Mouse (Mus musculus) forebrain, postnatal 0 days (tissue): ENCODE results near the gene Me1. TPM values are rescaled to one million over a fixed set of nuclear protein-coding genes. Genes with fewer than 3 reads are reported as not detected.

Experiments used
- ATAC-seq: fragments of 200-750 bp; cut with Nextera tagmentation; 2 replicates; pipeline ENCODE4 v1.8.0; 2017; ENCODE audit warnings: mild to moderate bottlenecking, moderate library complexity
- DNase-seq: peaks from one replicate; pipeline ENCODE4 v3.0.0-alpha.2; 2015
- H3K27ac ChIP-seq: fragments of 300-500 bp; sonication (generic); 2 replicates; pipeline ENCODE4 v1.5.1; 2014; ENCODE audit warnings: low read depth, mild to moderate bottlenecking, antibody characterized with exemption, low read length, moderate library complexity, mixed read lengths
- H3K27me3 ChIP-seq: fragments of 300-500 bp; sonication (generic); 2 replicates; pipeline ENCODE4 v1.6.1; 2014; ENCODE audit warnings: mild to moderate bottlenecking, low read length, mixed read lengths; ENCODE audit not compliant: insufficient read depth
- H3K36me3 ChIP-seq: fragments of 300-500 bp; sonication (generic); 2 replicates; pipeline ENCODE4 v1.6.1; 2014; ENCODE audit warnings: mild to moderate bottlenecking, moderate library complexity; ENCODE audit not compliant: insufficient read depth
- H3K4me1 ChIP-seq: fragments of 300-500 bp; sonication (generic); 2 replicates; pipeline ENCODE4 v1.6.1; 2014; ENCODE audit warnings: antibody characterized with exemption; ENCODE audit not compliant: insufficient read depth
- H3K4me2 ChIP-seq: fragments of 300-500 bp; sonication (generic); 2 replicates; pipeline ENCODE4 v1.6.1; 2014; ENCODE audit warnings: low read depth, mild to moderate bottlenecking, moderate library complexity
- H3K4me3 ChIP-seq: fragments of 300-500 bp; sonication (generic); 2 replicates; pipeline ENCODE4 v1.5.1; 2014; ENCODE audit warnings: low read depth, low read length, mixed read lengths
- H3K9ac ChIP-seq: fragments of 300-500 bp; sonication (generic); 2 replicates; pipeline ENCODE4 v1.6.1; 2014; ENCODE audit warnings: mild to moderate bottlenecking
- H3K9me3 ChIP-seq: fragments of 300-500 bp; sonication (generic); 2 replicates; pipeline ENCODE4 v1.6.1; 2016; ENCODE audit warnings: low read length
- CTCF ChIP-seq: sonication (generic); IDR thresholded peaks from 2 replicates; pipeline ENCODE4 v1.5.1; 2016; ENCODE audit warnings: antibody characterized with exemption, control low read depth, low read depth
- WGBS: fragments of 180-500 bp; shearing (Covaris S2); extraction: QIAGEN DNeasy Blood & Tissue Kit; methylation state at CpG from one replicate; pipeline ENCODE4 v1.1.7; 2014; 5-methylcytosine and 5-hydroxymethylcytosine counted together
- polyA plus RNA-seq: library from polyadenylated mRNA; unstranded; fragments of >200 nt; fragmentation: Nextera tagmentation; extraction: Ambion mirVana; gene quantifications from 2 replicates; pipeline ENCODE4 v1.2.1, GENCODE M21; 2015
- total RNA-seq: library from RNA; depleted of rRNA; stranded (reverse); fragments of >200 nt; gene quantifications from 2 replicates; pipeline ENCODE4 v1.2.3, GENCODE M21; 2014

Gene Me1
- total and polyA plus RNA-seq, 2 experiments from 2014 or later, result 26.6 to 47.2 TPM

- Histone ChIP-seq H3K4me2 (peak overlapping the region; percentile 99), H3K27ac (no peak overlapping the region), H3K27me3 (no peaks in the 10 kb centered on the region), H3K36me3 (peaks cover 20% of the 10 kb centered on the region), H3K4me1 (peaks cover 8% of the 10 kb centered on the region; the same call in 1 of the 2 replicates), H3K9me3 (no peaks in the 10 kb centered on the region), H3K9ac (peak overlapping the region; percentile 69), H3K4me3 (peak overlapping the region; percentile 67)
- WGBS, result 22% methylated on average over 8 of the region's 8 CpGs
- DNase-seq (no peak), ATAC-seq (no peak)
- no peak for TF ChIP-seq CTCF
Observed at GRCm38 (mm10) chr9:86570946-86571345, 124.8 kb downstream of the Me1 start.

- peaks cover 8% of the 10 kb centered on the region; the same call in 1 of the 2 replicates for H3K4me1 ChIP-seq
- no peak overlapping the region for H3K9ac ChIP-seq
- DNase-seq (no peak), ATAC-seq (no peak)
- H3K4me2 ChIP-seq, result peak overlapping the region; percentile 99
- H3K36me3 ChIP-seq, result peaks cover 20% of the 10 kb centered on the region
- no peak overlapping the region for H3K27ac ChIP-seq
- H3K27me3 ChIP-seq, result no peaks in the 10 kb centered on the region
- H3K4me3 ChIP-seq, result peak overlapping the region; percentile 67; the same call in 1 of the 2 replicates
- WGBS, result 55% methylated on average over 10 of the region's 10 CpGs
- TF ChIP-seq CTCF, result no peak
- H3K9me3 ChIP-seq, result no peaks in the 10 kb centered on the region
Observed at GRCm38 (mm10) chr9:86570261-86570890, 125.4 kb downstream of the Me1 start.

- Histone ChIP-seq H3K4me3 (no peak overlapping the region), H3K9ac (no peak overlapping the region), H3K9me3 (no peaks in the 10 kb centered on the region), H3K4me1 (peaks cover 8% of the 10 kb centered on the region; the same call in 1 of the 2 replicates), H3K27ac (no peak overlapping the region), H3K36me3 (peaks cover 29% of the 10 kb centered on the region), H3K27me3 (no peaks in the 10 kb centered on the region), H3K4me2 (no peak overlapping the region)
- ATAC-seq (no peak), DNase-seq (no peak)
- WGBS, result 81% methylated on average over 3 of the region's 3 CpGs
- no peak for TF ChIP-seq CTCF
Observed at GRCm38 (mm10) chr9:86569314-86569910, 126.3 kb downstream of the Me1 start.

- Histone ChIP-seq H3K27ac (no peak overlapping the region), H3K4me3 (no peak overlapping the region), H3K9me3 (no peaks in the 10 kb centered on the region), H3K36me3 (peaks cover 78% of the 10 kb centered on the region), H3K9ac (no peak overlapping the region), H3K4me2 (no peak overlapping the region), H3K27me3 (no peaks in the 10 kb centered on the region), H3K4me1 (no peaks in the 10 kb centered on the region)
- no peak for TF ChIP-seq CTCF
- 92% methylated on average over 3 of the region's 3 CpGs for WGBS
- DNase-seq, result no peak
- no peak for ATAC-seq
Observed at GRCm38 (mm10) chr9:86560543-86560942, 135.2 kb downstream of the Me1 start.

GRCm38 (mm10) chr9:86554641-86555040, 141.1 kb downstream of the Me1 start:
- no peaks in the 10 kb centered on the region for H3K27me3 ChIP-seq
- WGBS, result 84% methylated on average over 4 of the region's 4 CpGs
- H3K27ac ChIP-seq, result no peak overlapping the region
- no peak overlapping the region for H3K4me2 ChIP-seq
- H3K9ac ChIP-seq, result no peak overlapping the region
- no peak overlapping the region for H3K4me3 ChIP-seq
- H3K9me3 ChIP-seq, result no peaks in the 10 kb centered on the region
- no peak for TF ChIP-seq CTCF
- DNase-seq (no peak), ATAC-seq (no peak)
- peaks cover 77% of the 10 kb centered on the region for H3K36me3 ChIP-seq
- no peaks in the 10 kb centered on the region for H3K4me1 ChIP-seq

GRCm38 (mm10) chr9:86553886-86554285, 141.9 kb downstream of the Me1 start:
- ATAC-seq (no peak), DNase-seq (no peak)
- no peak overlapping the region for H3K4me3 ChIP-seq
- no peaks in the 10 kb centered on the region for H3K4me1 ChIP-seq
- no peak overlapping the region for H3K27ac ChIP-seq
- no peak overlapping the region for H3K4me2 ChIP-seq
- H3K9ac ChIP-seq, result no peak overlapping the region
- no peaks in the 10 kb centered on the region for H3K9me3 ChIP-seq
- H3K27me3 ChIP-seq, result no peaks in the 10 kb centered on the region
- 83% methylated on average over 9 of the region's 9 CpGs for WGBS
- TF ChIP-seq CTCF, result no peak
- H3K36me3 ChIP-seq, result peaks cover 76% of the 10 kb centered on the region

GRCm38 (mm10) chr9:86550717-86551116, 145.0 kb downstream of the Me1 start:
- Histone ChIP-seq H3K27ac (no peak overlapping the region), H3K36me3 (peaks cover 64% of the 10 kb centered on the region), H3K9ac (no peak overlapping the region), H3K4me3 (no peak overlapping the region), H3K4me2 (no peak overlapping the region), H3K4me1 (no peaks in the 10 kb centered on the region), H3K9me3 (no peaks in the 10 kb centered on the region), H3K27me3 (no peaks in the 10 kb centered on the region)
- ATAC-seq (no peak), DNase-seq (no peak)
- no peak for TF ChIP-seq CTCF
- 95% methylated on average over 3 of the region's 3 CpGs for WGBS
